Mouse (Mus musculus) heart, adult 2 months (tissue): Measurements from ENCODE around the gene Znrf1. TPM values are rescaled to one million over a fixed set of nuclear protein-coding genes. Genes with fewer than 3 reads are reported as not detected.

Source experiments
- DNase-seq, 2 experiments: peaks; one replicate each; pipeline ENCODE4 v3.0.0; 2021
- H3K27ac ChIP-seq: fragments of 200-600 bp; 2 replicates; pipeline ENCODE4 v1.8.1; 2022
- H3K27me3 ChIP-seq: fragments of 200-500 bp; 2 replicates; pipeline ENCODE4 v1.6.1; 2012; ENCODE audit warnings: mild to moderate bottlenecking, low read length, inconsistent platforms, mixed read lengths; ENCODE audit not compliant: control insufficient read depth, insufficient read depth
- H3K36me3 ChIP-seq: fragments of 200-500 bp; 2 replicates; pipeline ENCODE4 v1.6.1; 2012; ENCODE audit warnings: low read length, inconsistent platforms; ENCODE audit not compliant: control insufficient read depth, insufficient read depth
- H3K4me1 ChIP-seq: fragments of 200-500 bp; 2 replicates; pipeline ENCODE4 v1.6.1; 2011; ENCODE audit warnings: low read length; ENCODE audit not compliant: control insufficient read depth, insufficient read depth
- H3K4me3 ChIP-seq: fragments of 200-600 bp; 2 replicates; pipeline ENCODE4 v1.8.1; 2022
- H3K79me2 ChIP-seq: fragments of 200-500 bp; replicated peaks from 2 replicates; pipeline ENCODE4 v1.6.1; 2012; ENCODE audit warnings: mild to moderate bottlenecking, inconsistent platforms, low read length, moderate library complexity, mixed read lengths; ENCODE audit not compliant: control insufficient read depth, insufficient read depth
- H3K9ac ChIP-seq: fragments of 200-500 bp; 2 replicates; pipeline ENCODE4 v1.6.1; 2012; ENCODE audit warnings: low read depth, mild to moderate bottlenecking, control low read depth, inconsistent platforms, low read length, mixed read lengths
- CTCF ChIP-seq: fragments of 200-600 bp; IDR thresholded peaks from 2 replicates; pipeline ENCODE4 v1.8.1; 2022; ENCODE audit warnings: antibody characterized with exemption, mild to moderate bottlenecking, moderate library complexity
- EP300 ChIP-seq: fragments of 200-500 bp; IDR thresholded peaks from 2 replicates; pipeline ENCODE4 v1.6.1; 2011; ENCODE audit warnings: low read depth, low read length, control low read depth; ENCODE audit not compliant: insufficient read depth
- POLR2A ChIP-seq: fragments of 200-500 bp; IDR thresholded peaks from 2 replicates; pipeline ENCODE4 v1.6.1; 2011; ENCODE audit warnings: mild to moderate bottlenecking, low read depth, low read length, control low read depth; ENCODE audit not compliant: insufficient read depth
- WGBS: fragments of 180-500 bp; shearing (Covaris S2); methylation state at CpG from one replicate; pipeline ENCODE4 v1.1.7; 2018; 5-methylcytosine and 5-hydroxymethylcytosine counted together
- intact Hi-C: fragments of 180-260 bp; cut with DNase I; formaldehyde crosslinking; loops from one replicate; pipeline ENCODE4 v1.15.1; 2025
- long read RNA-seq: library from polyadenylated mRNA; stranded (forward); transcript quantifications from one replicate; pipeline ENCODE4 v2.0.0, GENCODE M21; 2021
- polyA plus RNA-seq: library from polyadenylated mRNA; depleted of rRNA; stranded (reverse); fragments of >200 nt; gene quantifications from 2 replicates; pipeline ENCODE4 v1.2.3, GENCODE M21; 2012; rRNA removed
- total RNA-seq, 2 experiments: library from RNA; stranded (reverse); gene quantifications; 2 replicates each; pipeline ENCODE4 v1.2.3; 2021

Gene Znrf1
- total RNA-seq (10 to 100 TPM; 54.7 to 59.0 TPM), polyA plus RNA-seq (66.7 and 86.2 TPM in 2 replicates)
- long read RNA-seq, full-length matches to known transcripts = 62 of 63 reads
- long read RNA-seq, partial matches to known transcripts = 0 of 63 reads
- long read RNA-seq, other reads (novel, unspliced or antisense) = 1 of 63 reads

DNA sequence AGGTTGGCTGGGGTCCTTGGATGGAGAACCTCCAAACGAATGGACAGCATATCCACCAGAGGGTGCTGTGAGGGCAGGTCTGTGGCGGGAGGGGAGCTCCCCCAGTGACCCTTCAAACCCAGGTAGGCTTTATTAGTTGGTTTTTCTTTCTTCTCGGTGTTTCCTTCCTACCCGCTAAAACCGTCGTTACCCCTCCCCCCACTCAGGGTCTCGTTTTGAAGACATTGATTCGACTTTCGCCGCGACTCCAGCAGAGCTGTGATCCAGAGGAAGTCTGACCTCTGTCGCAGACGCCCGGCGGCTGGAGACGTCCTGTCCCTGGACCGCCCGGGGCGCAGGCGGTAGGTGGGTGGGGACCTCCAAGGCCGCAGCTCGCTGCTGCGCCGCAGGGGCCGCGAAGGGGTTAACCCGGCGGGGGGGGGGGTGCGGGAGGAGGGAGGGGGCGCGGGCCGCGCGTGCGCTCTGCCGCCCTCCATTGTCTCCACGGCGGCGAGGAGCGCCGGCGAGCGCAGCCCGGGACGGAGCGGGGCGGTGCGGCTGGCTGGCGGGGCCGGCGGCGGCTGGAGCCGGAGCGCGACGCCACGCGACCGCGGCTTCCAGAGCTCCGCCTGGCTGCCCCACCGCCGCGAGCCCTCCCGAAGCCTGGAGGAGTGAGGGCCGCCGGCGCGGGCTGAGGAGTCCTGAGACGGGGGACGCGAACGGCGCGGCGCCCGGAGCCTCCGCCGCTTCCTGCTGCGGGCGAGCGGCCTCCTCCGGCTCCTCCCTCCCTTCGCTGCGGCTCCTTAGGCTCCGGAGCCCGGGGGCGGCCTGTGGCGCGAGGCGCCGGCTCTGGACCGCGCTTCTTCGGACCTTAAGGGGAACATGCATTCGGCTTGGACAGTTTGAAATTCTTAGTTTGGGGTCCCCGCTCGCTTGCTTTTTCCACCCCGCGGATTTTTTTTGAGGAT lies at the start of gene Znrf1:
Gene Znrf1 (plus strand): TSS at position 67 of the 947 bp plus-strand sequence.
- H3K9ac ChIP-seq = peak within 1 kb of the TSS; percentile 99
- no peaks in the 10 kb centered on the region for H3K27me3 ChIP-seq
- peaks cover 10% of the 10 kb centered on the region for H3K4me1 ChIP-seq
- peaks cover 27% of the 10 kb centered on the region for H3K36me3 ChIP-seq
- H3K79me2 ChIP-seq = peaks cover 5% of the 10 kb centered on the region; the same call in 1 of the 2 replicates
- WGBS = under 1% methylated on average over 78 of the region's 100 CpGs
- intact Hi-C loops = loop anchor here (1.0 to 5.0 kb wide), 5 partner anchors 14 to 107 kb away; partner anchors contain the start of gene Zfp1
- DNase-seq = peak; percentile 89
- TF ChIP-seq CTCF (peak; percentile 69), POLR2A (peak; percentile 35; the same call in 1 of the 2 replicates), EP300 (0 out of 2 replicates have a peak, but pooled peaks have one; percentile 35)
- peak within 1 kb of the TSS; percentile 89 for H3K4me3 ChIP-seq
- peak within 1 kb of the TSS; percentile 89 for H3K27ac ChIP-seq

DNA sequence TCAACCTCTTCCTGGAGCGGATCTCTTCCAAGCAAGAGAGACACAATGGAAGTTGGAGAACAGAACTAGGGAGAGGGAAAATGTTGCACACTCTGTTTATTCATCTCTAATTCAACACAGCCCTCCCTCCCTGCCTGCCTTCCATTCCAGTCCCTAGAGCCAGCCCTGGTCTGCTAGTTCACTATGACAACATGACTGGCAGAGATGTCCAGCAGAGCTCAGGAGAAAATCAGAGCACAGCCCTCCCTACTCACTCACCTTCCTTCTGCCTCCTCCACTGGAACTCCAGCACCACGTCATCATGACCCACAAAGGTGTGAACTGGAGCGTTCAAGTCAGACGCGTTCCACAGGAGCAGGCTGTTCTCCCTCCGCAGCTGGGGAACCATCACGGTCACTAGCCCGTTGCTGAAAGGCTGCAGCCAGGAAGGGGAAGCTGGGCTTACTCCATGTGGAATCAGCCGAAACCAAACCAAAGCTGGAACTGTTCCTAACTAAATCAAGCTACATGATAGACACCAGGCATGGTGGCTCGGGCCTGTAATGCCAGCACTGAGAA lies 45.8 kb upstream of the Znrf1 start:
- H3K79me2 ChIP-seq = no peaks in the 10 kb centered on the region
- H3K36me3 ChIP-seq = peaks cover 2% of the 10 kb centered on the region
- H3K27me3 ChIP-seq = no peaks in the 10 kb centered on the region
- H3K4me3 ChIP-seq = no peak overlapping the region
- H3K4me1 ChIP-seq = peaks cover 7% of the 10 kb centered on the region
- peak overlapping the region; percentile 12; the same call in 1 of the 2 replicates for H3K27ac ChIP-seq
- 71% methylated on average over 10 of the region's 10 CpGs for WGBS
- no peak overlapping the region for H3K9ac ChIP-seq
- intact Hi-C loops = loop anchor here (5.0 kb wide), 1 partner anchor 47 kb away; the partner anchor contains the start of gene Znrf1
- DNase-seq = no peak
- TF ChIP-seq CTCF = no peak
- no peak for TF ChIP-seq EP300
- no peak for TF ChIP-seq POLR2A

DNA sequence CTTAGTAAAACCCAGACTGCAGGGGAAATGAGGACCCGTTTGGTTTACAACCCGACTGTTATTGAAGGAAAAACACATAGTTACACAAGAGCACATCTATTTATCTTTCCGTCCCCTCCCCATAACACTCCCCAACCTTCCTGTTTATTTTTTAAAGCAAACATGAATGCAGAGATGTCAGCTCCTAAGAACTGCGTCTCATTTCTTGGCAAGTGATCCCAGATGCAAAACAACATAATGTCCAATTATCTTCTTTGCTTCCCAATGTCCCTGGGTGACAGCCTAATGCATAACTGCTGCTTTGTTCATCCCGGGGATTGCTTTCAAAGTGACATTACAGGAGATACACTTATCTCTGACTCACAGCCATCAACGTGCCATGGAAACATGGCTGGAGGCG lies 44.7 kb upstream of the Znrf1 start:
- TF ChIP-seq POLR2A = no peak
- no peak for TF ChIP-seq EP300
- no peak for TF ChIP-seq CTCF
- H3K27ac ChIP-seq = peak overlapping the region; percentile 3; the same call in 1 of the 2 replicates
- no peak overlapping the region for H3K9ac ChIP-seq
- H3K79me2 ChIP-seq = no peaks in the 10 kb centered on the region
- peaks cover 6% of the 10 kb centered on the region for H3K36me3 ChIP-seq
- no peaks in the 10 kb centered on the region for H3K27me3 ChIP-seq
- peaks cover 15% of the 10 kb centered on the region for H3K4me1 ChIP-seq
- no peak overlapping the region for H3K4me3 ChIP-seq
- no peak for DNase-seq
- intact Hi-C loops = loop anchor here (5.0 kb wide), 1 partner anchor 46 kb away; the partner anchor contains the start of gene Znrf1
- WGBS = 50% methylated on average over 7 of the region's 7 CpGs

DNA sequence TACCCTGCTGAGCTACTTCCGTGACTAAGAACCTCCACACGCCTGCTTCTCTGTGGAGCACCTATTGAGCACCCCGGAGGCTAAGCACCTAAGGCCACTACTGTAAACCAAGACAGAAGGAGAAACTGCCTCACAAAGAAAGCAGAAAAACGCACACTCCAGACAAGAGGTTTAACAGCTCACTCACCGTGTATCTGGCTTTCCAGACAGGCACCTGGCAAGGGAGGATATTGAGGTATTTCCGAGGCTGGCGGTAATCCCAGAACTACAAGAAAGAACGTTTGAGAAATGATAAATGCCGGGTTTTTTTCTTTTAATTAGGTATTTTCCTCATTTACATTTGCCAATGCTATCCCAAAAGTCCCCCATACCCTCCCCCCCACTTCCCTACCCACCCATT lies 43.4 kb upstream of the Znrf1 start:
- peaks cover 6% of the 10 kb centered on the region for H3K36me3 ChIP-seq
- H3K27me3 ChIP-seq = no peaks in the 10 kb centered on the region
- H3K9ac ChIP-seq = peak overlapping the region; percentile 25; the same call in 1 of the 2 replicates
- H3K4me3 ChIP-seq = no peak overlapping the region
- intact Hi-C loops = loop anchor here (2.0 to 5.0 kb wide), 2 partner anchors 16 to 45 kb away; partner anchors contain the start of gene Znrf1
- TF ChIP-seq POLR2A (no peak), CTCF (no peak), EP300 (0 out of 2 replicates have a peak, but pooled peaks have one; percentile 43)
- no peak for DNase-seq
- peaks cover 20% of the 10 kb centered on the region for H3K4me1 ChIP-seq
- peak overlapping the region; percentile 59 for H3K27ac ChIP-seq
- WGBS = 57% methylated on average over 9 of the region's 9 CpGs
- no peaks in the 10 kb centered on the region for H3K79me2 ChIP-seq

DNA sequence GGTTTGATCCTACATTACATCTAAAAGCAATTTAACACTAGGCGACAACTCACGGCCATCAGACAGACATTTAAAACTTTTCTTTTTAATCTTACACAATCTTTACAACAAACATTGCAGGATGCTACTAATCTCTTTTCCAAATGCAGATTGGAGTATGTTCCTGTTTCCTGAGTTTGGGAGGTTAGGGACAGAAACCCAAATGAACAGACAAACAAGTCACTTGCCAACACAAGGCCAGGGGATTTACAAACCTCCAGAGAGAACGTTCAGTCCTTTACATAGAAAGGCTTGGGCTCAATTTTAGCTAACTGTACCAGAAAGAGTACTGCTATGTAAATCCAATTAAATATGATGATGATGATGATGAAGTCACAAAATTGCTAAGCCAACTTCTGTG lies 42.7 kb upstream of the Znrf1 start:
- Histone ChIP-seq H3K9ac (no peak overlapping the region), H3K4me1 (peaks cover 20% of the 10 kb centered on the region), H3K27me3 (no peaks in the 10 kb centered on the region), H3K79me2 (no peaks in the 10 kb centered on the region), H3K4me3 (no peak overlapping the region), H3K36me3 (peaks cover 6% of the 10 kb centered on the region), H3K27ac (peak overlapping the region; percentile 59)
- 46% methylated on average over 3 of the region's 3 CpGs for WGBS
- DNase-seq = no peak
- TF ChIP-seq POLR2A (peak; percentile 32; the same call in 1 of the 2 replicates), EP300 (no peak), CTCF (no peak)
- intact Hi-C loops = loop anchor here (2.0 to 5.0 kb wide), 2 partner anchors 16 to 44 kb away; partner anchors contain the start of gene Znrf1
